Mouse (Mus musculus) liver, adult 2 months (tissue): ENCODE results near the gene Prss41.

Experiments
- CTCF ChIP-seq: fragments of 200-500 bp; IDR thresholded peaks from 2 replicates; pipeline ENCODE4 v1.5.1; 2011; ENCODE audit warnings: low read depth, low read length, control low read depth
- POLR2A ChIP-seq: fragments of 200-500 bp; IDR thresholded peaks from 2 replicates; pipeline ENCODE4 v1.6.1; 2011; ENCODE audit warnings: low read length, control low read depth; ENCODE audit not compliant: insufficient read depth; ENCODE audit errors: extremely low read depth

DNA sequence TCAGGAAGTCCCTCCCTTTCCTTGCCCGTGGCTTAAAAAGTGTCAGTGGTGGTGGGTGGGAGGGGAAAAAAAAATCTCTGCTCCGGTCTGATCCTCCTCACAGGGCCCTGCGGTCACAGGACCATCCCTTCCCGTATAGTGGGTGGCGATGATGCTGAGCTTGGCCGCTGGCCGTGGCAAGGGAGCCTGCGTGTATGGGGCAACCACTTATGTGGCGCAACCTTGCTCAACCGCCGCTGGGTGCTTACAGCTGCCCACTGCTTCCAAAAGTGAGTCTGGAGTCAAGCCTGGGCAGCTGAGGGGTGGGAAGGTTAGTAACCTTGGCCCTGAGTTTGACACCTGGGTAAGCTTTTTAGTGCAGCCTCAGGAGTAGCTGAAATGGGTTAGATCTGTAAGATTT lies 24.5 kb upstream of the Prss41 start:
- no peak for TF ChIP-seq POLR2A
- TF ChIP-seq CTCF, result no peak
